Mouse (Mus musculus) liver, embryonic 16.5 days (tissue): ENCODE data around the gene Efcab10. TPM values are rescaled to one million over a fixed set of nuclear protein-coding genes. Genes with fewer than 3 reads are reported as not detected.

Experiments used
- polyA plus RNA-seq: library from polyadenylated mRNA; unstranded; fragments of >200 nt; fragmentation: Nextera tagmentation; extraction: Ambion mirVana; gene quantifications from 2 replicates; pipeline ENCODE4 v1.2.1, GENCODE M21; 2015

The Efcab10 gene
- polyA plus RNA-seq, 1 experiment from 2014 or later: not detected

Other genes with a start within 250 kb of the Efcab10 start
- gene Atxn7l1, start 247.2 kb upstream of the Efcab10 start, polyA plus RNA-seq: 13.5 and 16.8 TPM in 2 replicates
- gene Twistnb, start 34.8 kb downstream of the Efcab10 start, polyA plus RNA-seq: 21.0 and 23.2 TPM in 2 replicates